Mouse (Mus musculus): ENCODE data around the gene Hp1bp3. TPM values are rescaled to one million over a fixed set of nuclear protein-coding genes. Genes with fewer than 3 reads are reported as not detected.

The Hp1bp3 gene
- polyA plus RNA-seq, 1 experiment from 2014 or later, result 192 TPM

DNA sequence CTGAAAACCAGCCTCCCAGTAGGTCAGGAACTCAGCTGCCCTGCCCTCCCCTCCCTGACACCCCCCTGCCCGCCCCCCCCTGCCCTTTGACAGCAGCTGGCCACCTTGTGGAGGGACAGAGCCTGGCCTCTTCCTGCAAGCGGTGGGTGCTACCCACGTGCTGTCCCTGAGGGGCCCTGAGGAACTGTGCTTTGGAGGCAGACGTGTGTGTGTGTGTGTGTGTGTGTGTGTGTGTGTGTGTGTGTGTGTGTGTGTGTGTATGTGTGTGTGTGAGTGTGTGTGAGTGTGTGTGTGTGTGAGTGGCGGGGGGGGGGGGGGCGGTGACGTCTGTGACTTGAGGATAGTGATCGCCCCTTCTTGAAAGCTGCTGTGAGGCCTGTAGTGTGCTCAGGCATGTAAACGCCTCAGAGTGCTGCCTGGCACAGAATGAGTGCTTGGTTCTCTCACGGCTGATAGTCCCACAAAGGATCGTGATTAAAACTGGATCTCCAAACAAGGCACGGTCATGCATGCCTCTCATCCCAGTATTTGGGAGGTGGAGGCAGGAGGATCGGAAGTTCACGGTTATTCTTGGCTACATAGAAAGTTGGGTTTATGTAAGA lies 78.0 kb downstream of the Hp1bp3 start:
- 87% methylated on average over 11 of the region's 14 CpGs for WGBS
- no peaks in the 10 kb centered on the region for H3K36me3 ChIP-seq (ENCODE audit: control insufficient read depth, insufficient read depth, low read length)
- no peak for ATAC-seq (ENCODE audit: insufficient number of reproducible peaks, insufficient read depth, low FRiP score, low read depth)

More for the DNA sequence above, 78.0 kb downstream of the Hp1bp3 start:
- H3K9ac ChIP-seq (replicated peaks; ENCODE audit: low read depth, low read length), result no peak overlapping the region
- no peaks in the 10 kb centered on the region for H3K27me3 ChIP-seq (ENCODE audit: control insufficient read depth, insufficient read depth, low read length)
- H3K27ac ChIP-seq (ENCODE audit: low read length), result no peak overlapping the region
- H3K4me1 ChIP-seq (ENCODE audit: control insufficient read depth, insufficient read depth, low read length), result no peaks in the 10 kb centered on the region
- no peak overlapping the region for H3K4me2 ChIP-seq (replicated peaks; ENCODE audit: low read depth, low read length)
- H3K4me3 ChIP-seq (ENCODE audit: low read depth, low read length), result no peak overlapping the region
- no peaks in the 10 kb centered on the region for H3K9me3 ChIP-seq (ENCODE audit: control insufficient read depth, low read depth, low read length)

Other genes starting within 250 kb of the Hp1bp3 start
- 43.1 and 43.3 TPM in 2 replicates for gene Eif4g3, start 223.3 kb upstream of the Hp1bp3 start, polyA plus RNA-seq (2014; fragmentation: Nextera tagmentation; extraction: Ambion mirVana)
- 0.41 and 0.48 TPM in 2 replicates for gene Sh2d5, start 34.1 kb downstream of the Hp1bp3 start, polyA plus RNA-seq (2014; fragmentation: Nextera tagmentation; extraction: Ambion mirVana)
- gene Kif17, start 34.1 kb downstream of the Hp1bp3 start, polyA plus RNA-seq (2014; fragmentation: Nextera tagmentation; extraction: Ambion mirVana), result 0.98 and 1.5 TPM in 2 replicates
- gene Ddost, start 88.4 kb downstream of the Hp1bp3 start, polyA plus RNA-seq (2014; fragmentation: Nextera tagmentation; extraction: Ambion mirVana), result 351 and 363 TPM in 2 replicates
- 24.1 and 29.6 TPM in 2 replicates for gene Pink1, start 110.0 kb downstream of the Hp1bp3 start, polyA plus RNA-seq (2014; fragmentation: Nextera tagmentation; extraction: Ambion mirVana)
- 8.3 and 11.5 TPM in 2 replicates for gene Cda, start 151.7 kb downstream of the Hp1bp3 start, polyA plus RNA-seq (2014; fragmentation: Nextera tagmentation; extraction: Ambion mirVana)
- gene Fam43b, start 180.2 kb downstream of the Hp1bp3 start, polyA plus RNA-seq (2014; fragmentation: Nextera tagmentation; extraction: Ambion mirVana), result 0.17 and 0.25 TPM in 2 replicates
- 17.6 and 19.4 TPM in 2 replicates for gene Mul1, start 218.4 kb downstream of the Hp1bp3 start, polyA plus RNA-seq (2014; fragmentation: Nextera tagmentation; extraction: Ambion mirVana)
- 4.0 and 5.1 TPM in 2 replicates for gene Camk2n1, start 238.0 kb downstream of the Hp1bp3 start, polyA plus RNA-seq (2014; fragmentation: Nextera tagmentation; extraction: Ambion mirVana)

All from stomach, embryonic 14.5 days (tissue).